Mouse (Mus musculus) c-Kit-negative CD71-positive TER-119-positive erythroid progenitor cells, embryonic 14.5 days (primary cell): ENCODE measurements around the gene Gfpt1.
"Not testable (repeated sequence)": the region's sequence is repeated elsewhere in the genome, so short reads cannot be mapped to it uniquely, and the experiment has no call there.

ENCODE experiments used
- DNase-seq: peaks from one replicate; pipeline ENCODE4 v3.0.0-alpha.2; 2013; ENCODE audit warnings: low read depth, low spot score

Gene Gfpt1

GRCm38 (mm10) chr6:87041431-87041830, 1.2 kb upstream of the Gfpt1 start:
- no peak for DNase-seq

DNA sequence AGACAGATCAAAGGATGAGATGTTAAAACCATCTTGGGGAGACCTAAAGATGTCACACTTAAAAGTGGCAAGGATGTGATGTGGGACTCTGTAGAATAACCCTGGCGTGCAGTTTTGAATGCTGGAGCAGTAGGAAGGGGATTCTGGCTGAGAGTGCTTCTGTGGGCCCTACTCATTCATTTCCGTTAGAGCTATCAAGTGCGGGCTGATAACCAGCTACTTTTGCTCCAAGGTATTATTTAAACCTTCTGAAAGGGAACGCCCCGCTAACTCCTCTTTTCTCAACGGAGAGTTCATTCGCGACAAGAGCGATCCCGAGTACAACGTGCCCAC, 676 bp upstream of the Gfpt1 start:
- DNase-seq = no peak

DNA sequence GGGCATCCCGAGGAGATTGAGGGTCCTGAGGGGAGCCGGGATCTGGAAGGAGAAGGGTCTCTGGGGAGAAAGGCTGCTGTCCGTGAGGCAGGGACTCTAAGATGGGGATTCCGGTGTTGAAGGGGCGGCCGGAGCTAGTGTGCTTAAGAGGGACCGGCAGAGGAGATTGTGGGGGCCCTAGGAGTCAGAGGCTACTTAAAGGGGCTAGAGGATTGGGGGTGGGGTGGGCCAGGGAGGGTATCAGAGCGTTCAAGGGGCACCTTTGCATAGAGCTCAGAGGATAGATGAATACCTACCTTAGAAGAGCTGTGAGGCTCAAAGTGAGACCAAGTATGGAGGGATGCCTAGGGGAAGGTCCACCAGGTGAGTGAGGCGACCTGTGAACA, 478 bp downstream of the Gfpt1 start:
- DNase-seq = no peak

DNA sequence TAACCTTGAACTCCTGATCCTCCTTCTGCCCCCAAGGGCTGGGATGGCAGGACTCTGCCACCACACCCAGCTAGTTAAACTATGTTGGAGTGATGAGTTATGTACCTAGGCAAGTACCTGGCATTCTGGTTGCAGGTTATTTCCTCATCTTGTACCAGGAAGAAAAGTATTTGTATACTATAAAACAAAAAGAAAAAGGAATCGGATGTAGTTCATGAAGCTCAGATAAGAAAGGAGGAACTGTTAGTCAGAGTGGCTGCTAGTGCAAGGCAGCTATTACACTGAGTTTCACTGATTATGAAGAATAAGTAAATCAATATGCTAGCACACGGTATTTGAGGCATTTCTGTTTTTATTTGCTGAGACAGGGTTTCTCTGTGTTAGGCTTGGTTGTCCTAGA, 2.2 kb downstream of the Gfpt1 start:
- DNase-seq = no peak

DNA sequence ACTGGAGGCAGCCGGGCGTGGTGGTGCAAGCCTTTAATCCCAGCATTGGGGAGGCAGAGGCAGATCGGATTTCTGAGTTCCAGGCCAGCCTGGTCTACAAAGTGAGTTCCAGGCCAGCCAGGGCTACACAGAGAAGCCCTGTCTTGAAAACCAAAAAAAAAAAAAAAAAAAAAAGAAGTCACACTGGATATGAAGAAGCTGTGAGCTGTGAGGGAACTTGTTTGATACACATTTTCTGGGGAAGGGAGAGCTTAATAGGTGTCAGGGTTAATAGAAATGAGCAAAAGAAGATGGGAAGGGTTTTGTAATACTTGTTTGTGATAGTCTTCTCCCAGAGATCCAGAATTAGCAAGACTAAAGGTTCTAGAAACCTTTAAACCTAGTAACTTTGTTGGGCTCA, 2.9 kb downstream of the Gfpt1 start:
- no peak for DNase-seq

DNA sequence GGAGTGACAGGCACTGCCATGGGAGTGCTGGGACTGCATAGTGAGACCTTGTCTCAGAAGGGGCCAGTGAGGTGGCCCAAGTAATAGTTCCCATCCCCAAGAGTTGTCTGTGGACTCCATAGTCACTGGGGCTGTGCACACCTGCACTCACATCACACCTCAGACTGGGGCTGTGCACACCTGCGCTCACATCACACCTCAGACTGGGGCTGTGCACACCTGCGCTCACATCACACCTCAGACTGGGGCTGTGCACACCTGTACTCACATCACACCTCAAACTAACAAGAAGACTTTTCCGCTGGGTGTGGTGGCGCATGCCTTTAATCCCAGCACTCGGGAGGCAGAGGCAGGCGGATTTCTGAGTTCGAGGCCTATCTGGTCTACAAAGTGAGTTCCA, 6.1 kb downstream of the Gfpt1 start:
- not testable (repeated sequence) for DNase-seq

DNA sequence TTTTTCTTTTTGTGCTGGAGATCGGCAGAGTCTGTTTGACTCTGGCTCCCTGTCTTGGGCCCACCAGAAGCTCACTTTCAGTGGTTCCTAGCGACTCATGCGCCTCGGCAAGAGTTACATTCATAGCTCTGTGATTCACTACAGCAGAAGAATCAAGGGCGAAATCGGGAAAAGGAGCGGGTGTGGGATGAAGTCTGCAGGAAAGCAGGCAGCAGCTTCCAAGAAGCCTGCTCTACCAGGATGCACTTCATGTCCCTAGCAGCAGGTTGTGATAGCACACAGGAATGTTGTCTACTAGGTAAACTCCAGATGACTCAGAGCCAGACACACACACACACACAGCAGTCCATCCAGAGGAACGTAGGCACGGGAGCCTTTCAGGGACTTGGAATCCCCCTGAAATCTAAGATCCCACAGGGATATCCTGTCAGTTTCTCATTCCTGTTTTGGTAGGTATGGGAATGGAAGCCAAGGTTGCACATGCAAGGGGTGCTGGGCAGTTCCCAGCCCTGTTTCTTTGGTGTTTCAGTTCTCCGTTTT, 9.3 kb downstream of the Gfpt1 start:
- DNase-seq = no peak

DNA sequence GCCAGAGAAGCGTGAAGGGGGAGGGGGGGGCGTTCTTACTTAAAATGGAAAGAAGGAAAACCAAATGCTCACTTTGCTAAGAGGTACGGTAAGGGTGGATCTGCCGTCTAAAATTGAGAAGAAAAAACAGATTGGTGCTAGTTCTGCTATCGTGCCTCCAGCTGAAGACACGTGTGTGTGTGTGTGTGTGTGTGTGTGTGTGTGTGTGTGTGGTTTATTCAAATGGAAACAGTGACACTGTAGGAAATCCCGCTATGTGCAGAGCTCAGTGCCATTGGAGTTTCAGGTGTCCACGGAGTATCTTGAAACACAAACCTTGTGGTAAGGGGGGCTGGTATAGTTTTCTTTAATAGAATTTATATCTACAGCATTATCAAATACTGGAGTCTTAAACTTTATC, 11.5 kb downstream of the Gfpt1 start:
- no peak for DNase-seq

- no peak for DNase-seq
Observed at GRCm38 (mm10) chr6:87059754-87060153, 17.1 kb downstream of the Gfpt1 start.

DNA sequence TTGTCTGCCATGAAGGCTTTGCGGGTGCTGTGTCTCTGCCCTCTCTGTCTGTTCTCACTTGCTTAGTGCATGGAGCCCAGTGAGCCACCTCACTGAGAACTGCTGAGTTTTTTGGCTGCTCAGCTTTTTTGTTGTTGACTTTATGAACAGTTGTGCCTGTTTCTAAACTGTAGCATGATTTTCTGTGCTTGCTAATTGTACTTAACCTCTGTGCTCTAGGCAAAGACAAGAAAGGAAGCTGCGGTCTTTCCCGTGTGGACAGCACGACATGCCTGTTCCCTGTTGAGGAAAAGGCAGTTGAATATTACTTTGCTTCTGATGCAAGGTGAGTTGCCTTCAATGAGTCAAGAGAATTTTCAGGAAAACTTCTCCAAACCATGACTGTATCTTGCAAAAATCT, 20.9 kb downstream of the Gfpt1 start:
- DNase-seq = no peak

DNA sequence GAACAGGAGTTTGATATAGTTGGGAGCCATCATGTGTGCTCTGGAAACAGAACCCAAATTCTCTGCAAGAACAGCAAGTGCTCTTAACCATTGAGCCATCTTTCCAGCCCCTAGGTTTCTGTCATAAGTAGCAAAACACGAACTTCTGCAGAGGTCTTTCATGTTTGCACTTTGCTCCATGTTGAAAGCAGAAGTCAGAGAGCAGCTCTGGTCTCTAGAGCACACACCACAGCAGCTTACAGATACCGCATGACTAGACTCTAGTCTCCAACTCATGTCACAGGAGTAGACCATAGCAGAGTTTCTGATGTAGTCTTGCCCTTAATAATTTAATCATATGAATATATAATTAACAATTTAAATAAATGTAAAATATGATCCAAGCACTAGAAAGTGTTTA, 25.6 kb downstream of the Gfpt1 start:
- DNase-seq = no peak

GRCm38 (mm10) chr6:87069195-87069900, 26.7 kb downstream of the Gfpt1 start:
- no peak for DNase-seq

- no peak for DNase-seq
Observed at GRCm38 (mm10) chr6:87070641-87071040, 28.0 kb downstream of the Gfpt1 start.

- DNase-seq = no peak
Observed at GRCm38 (mm10) chr6:87072759-87073158, 30.1 kb downstream of the Gfpt1 start.

- DNase-seq = no peak
Observed at GRCm38 (mm10) chr6:87075092-87075685, 32.5 kb downstream of the Gfpt1 start.

DNA sequence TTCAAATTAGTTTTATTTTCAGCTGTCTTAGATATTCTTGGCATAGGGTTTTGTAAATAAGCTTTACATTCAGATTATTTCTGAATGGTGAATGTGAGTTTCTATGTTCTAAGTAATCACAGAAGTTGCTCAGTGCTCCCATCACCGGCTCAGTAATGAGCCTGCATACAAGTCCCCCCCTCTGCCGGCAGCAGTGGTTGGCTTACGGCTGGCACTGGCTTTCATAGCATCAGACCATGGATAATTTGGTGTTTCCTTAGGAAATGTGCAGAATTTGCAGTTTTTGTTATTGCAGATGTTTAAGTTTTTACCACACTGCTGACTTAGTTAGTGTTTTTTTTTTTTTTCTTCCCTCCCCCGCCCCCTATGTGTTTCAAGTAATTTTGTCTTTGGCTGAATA, 36.8 kb downstream of the Gfpt1 start:
- no peak for DNase-seq

GRCm38 (mm10) chr6:87085026-87085425, 42.4 kb downstream of the Gfpt1 start:
- no peak for DNase-seq

- no peak for DNase-seq
Observed at GRCm38 (mm10) chr6:87088356-87088755, 45.7 kb downstream of the Gfpt1 start.

DNA sequence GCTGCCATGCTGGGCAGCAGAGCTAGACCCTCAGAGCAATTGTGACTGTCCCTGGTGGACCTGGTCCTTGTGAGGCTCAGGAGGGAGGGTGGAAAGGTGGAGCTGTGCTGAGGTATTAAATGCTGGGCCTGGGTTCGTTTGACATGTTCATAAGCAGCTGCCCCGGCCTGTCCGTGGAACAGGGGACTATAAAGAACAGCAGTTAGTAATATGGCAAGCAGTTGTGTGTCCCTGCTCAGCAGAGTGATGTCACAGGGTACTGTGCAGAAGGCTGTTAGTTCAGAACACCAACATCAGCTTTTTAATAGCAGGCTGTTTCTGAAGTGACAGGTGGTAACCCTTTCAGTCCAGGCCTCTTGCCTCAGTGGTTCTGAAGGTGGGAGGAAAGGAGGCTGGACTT, 48.2 kb downstream of the Gfpt1 start:
- DNase-seq = no peak

- no peak for DNase-seq
Observed at GRCm38 (mm10) chr6:87092476-87092875, 49.8 kb downstream of the Gfpt1 start.

DNA sequence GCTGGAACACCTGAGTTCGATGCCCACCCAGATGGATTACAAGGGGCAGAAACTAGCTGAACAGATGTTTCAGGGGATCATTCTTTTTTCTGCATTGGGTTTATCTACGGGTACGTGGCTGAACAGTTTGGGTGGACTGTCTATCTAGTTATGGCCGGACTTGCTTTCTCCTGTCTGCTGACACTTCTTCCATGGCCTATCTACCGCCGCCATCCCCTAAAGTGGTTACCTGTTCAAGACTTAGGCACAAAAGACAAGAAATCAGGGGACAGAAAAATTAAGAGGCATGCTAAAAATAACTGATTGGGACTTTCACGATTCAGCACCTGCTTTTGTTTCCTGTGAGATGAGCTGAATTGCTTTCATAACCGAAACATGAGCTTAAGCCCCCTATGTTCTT, 51.0 kb downstream of the Gfpt1 start:
- not testable (repeated sequence) for DNase-seq

- no peak for DNase-seq
Observed at GRCm38 (mm10) chr6:87099261-87099660, 56.6 kb downstream of the Gfpt1 start.

GRCm38 (mm10) chr6:87099671-87100296, 57.1 kb downstream of the Gfpt1 start:
- no peak for DNase-seq
